Mouse (Mus musculus): Measurements from ENCODE around the gene Mvb12a.

DNA sequence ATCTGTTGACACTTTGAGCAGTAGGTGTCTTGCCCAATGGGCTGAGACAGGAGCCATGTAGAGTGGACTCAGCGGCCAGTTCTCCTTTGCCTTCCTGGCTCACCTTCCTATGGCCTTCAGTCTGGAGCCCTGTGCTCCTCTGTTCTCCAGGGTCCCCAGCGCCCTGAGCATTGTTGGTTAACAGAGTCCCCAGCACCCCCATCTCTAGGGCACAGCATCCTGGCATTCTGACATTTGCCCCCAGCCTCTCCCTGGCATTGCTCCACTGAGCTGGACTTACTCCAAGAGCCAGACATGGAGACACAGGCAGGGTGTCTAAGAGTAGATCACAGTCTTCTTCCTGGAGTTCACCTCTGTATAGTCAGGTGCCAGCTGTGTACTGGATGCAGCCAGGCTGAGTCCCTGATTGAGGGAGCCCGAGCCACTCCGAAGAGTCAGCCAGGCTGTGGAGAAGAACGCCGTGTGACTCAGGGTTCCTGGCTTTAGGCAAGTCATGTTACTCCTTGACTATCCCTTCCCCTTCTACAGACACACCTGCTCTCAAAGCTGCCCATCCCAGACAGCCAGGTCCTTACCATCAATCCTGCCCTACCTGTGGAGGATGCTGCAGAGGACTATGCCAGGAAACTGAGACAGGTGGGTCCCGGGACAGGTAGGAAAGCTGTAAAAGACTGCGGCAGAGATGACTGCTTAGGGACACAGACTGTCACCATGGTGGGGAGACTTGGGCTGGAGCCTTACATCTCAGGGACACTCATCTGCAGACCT lies 51.0 kb downstream of the Mvb12a start:
- no peak for TF ChIP-seq POLR2A (IDR thresholded peaks at IDR 0.05; ENCODE audit: insufficient read depth, low read depth, low read length)
- no peak for TF ChIP-seq CTCF (IDR thresholded peaks at IDR 0.05)

All from heart, adult 2 months (tissue).